In the genomic region with DNA sequence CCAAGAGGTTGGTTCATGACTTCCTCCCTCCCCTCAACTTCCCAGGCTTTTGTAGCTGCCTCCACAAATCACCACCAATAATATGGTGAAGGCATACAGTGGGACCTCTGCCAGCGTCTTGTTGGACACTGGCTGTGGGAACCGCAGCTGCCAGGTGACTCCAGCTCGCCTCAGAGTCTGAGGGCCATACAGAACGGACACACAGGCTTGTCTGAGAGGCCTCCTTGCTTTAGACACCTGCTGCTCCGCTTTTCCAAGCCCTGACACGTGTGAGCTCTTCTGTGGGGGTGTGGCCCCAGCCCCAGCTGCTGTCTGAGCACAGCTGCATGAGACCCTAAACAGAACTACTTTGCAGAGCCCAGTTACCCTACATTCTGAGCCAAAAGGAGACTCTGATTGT, we compare ENCODE assay signal across 11 mouse cellular contexts.
DNase-seq lines count a peak whose midpoint lies in the region; ATAC-seq lines count a peak whose summit lies in the region.
"Had no signal": no experiment of that assay in that cellular context is flagged by ENCODE, and none has a peak within 500 bp of the region (broad histone marks: within the 10 kb centered on the region; RNA-seq: fewer than 3 reads in every experiment).

No protein-coding gene starts in this region.

- 78% methylated on average over 6 of the region's 6 CpGs for WGBS in forebrain, embryonic 10.5 days
- 59% methylated on average over 6 of the region's 6 CpGs for WGBS in forebrain, embryonic 11.5 days
- 70% methylated on average over 6 of the region's 6 CpGs for WGBS in limb, embryonic 10.5 days

- H3K36me3 ChIP-seq in forebrain, embryonic 10.5 days (replicated peaks) = peaks cover 62% of the 10 kb centered on the region
- no peaks in the 10 kb centered on the region for H3K36me3 ChIP-seq in forebrain, embryonic 11.5 days (ENCODE audit: control insufficient read depth, insufficient read depth, low read length)
- peaks cover 40% of the 10 kb centered on the region for H3K36me3 ChIP-seq in limb, embryonic 10.5 days

- ATAC-seq in forebrain, embryonic 11.5 days (replicated peaks; ENCODE audit: low FRiP score) = no peak
- ATAC-seq: inflammation-experienced regulatory T-cells, adult 6 months had no signal

- H3K9ac ChIP-seq in forebrain, embryonic 11.5 days (ENCODE audit: low read length) = no peak overlapping the region
- H3K9ac ChIP-seq: embryonic facial prominence, embryonic 12.5 days had no signal

- H3K9me3 ChIP-seq in forebrain, embryonic 10.5 days = no peaks in the 10 kb centered on the region
- H3K9me3 ChIP-seq in forebrain, embryonic 11.5 days (ENCODE audit: control insufficient read depth, low read length) = no peaks in the 10 kb centered on the region
- H3K9me3 ChIP-seq in limb, embryonic 10.5 days (replicated peaks) = no peaks in the 10 kb centered on the region
- H3K9me3 ChIP-seq: embryonic facial prominence, embryonic 12.5 days had no signal

- no peak for DNase-seq in forebrain, embryonic 10.5 days (ENCODE audit: extremely low spot score, low spot score)
- DNase-seq in forebrain, embryonic 11.5 days (ENCODE audit: low spot score) = no peak
- DNase-seq in right cerebral cortex, postnatal 10 days (ENCODE audit: low spot score in 2 of 2) = peak; percentile 73 to 78
- no peak for DNase-seq in right cerebral cortex, postnatal 36 days (ENCODE audit: low spot score in 2 of 2)
- no peak for DNase-seq in limb, embryonic 10.5 days (ENCODE audit: low spot score)
- DNase-seq in thymus, postnatal 25 days = peak; percentile 65
- no peak for DNase-seq in embryo, embryonic 10 days (ENCODE audit: low spot score)
- no peak for DNase-seq in frontal cortex, postnatal 10 days (ENCODE audit: low spot score in 2 of 2)
- DNase-seq: adrenal gland, adult 2 months had no signal

- no peak overlapping the region for H3K4me3 ChIP-seq in forebrain, embryonic 10.5 days
- H3K4me3 ChIP-seq in forebrain, embryonic 11.5 days (ENCODE audit: low read depth, low read length) = no peak overlapping the region
- no peak overlapping the region for H3K4me3 ChIP-seq in limb, embryonic 10.5 days
- H3K4me3 ChIP-seq: embryonic facial prominence, embryonic 12.5 days had no signal

- peak overlapping the region; percentile 31 for H3K27ac ChIP-seq in forebrain, embryonic 10.5 days
- H3K27ac ChIP-seq in forebrain, embryonic 11.5 days (ENCODE audit: low read depth, low read length) = no peak overlapping the region
- peak overlapping the region; percentile 61 for H3K27ac ChIP-seq in limb, embryonic 10.5 days
- H3K27ac ChIP-seq: embryonic facial prominence, embryonic 12.5 days had no signal

- H3K27me3 ChIP-seq in forebrain, embryonic 10.5 days (ENCODE audit: poor library complexity, severe bottlenecking) = no peaks in the 10 kb centered on the region
- no peaks in the 10 kb centered on the region for H3K27me3 ChIP-seq in forebrain, embryonic 11.5 days (ENCODE audit: control insufficient read depth, insufficient read depth, low read length)
- no peaks in the 10 kb centered on the region for H3K27me3 ChIP-seq in limb, embryonic 10.5 days (ENCODE audit: low read depth, poor library complexity, severe bottlenecking)
- H3K27me3 ChIP-seq: embryonic facial prominence, embryonic 12.5 days had no signal

- H3K4me2 ChIP-seq in forebrain, embryonic 11.5 days (ENCODE audit: low read depth, low read length, severe bottlenecking) = no peak overlapping the region
- H3K4me2 ChIP-seq: embryonic facial prominence, embryonic 12.5 days had no signal

- H3K4me1 ChIP-seq in forebrain, embryonic 10.5 days = peaks cover 14% of the 10 kb centered on the region
- H3K4me1 ChIP-seq in forebrain, embryonic 11.5 days (replicated peaks; ENCODE audit: control insufficient read depth, insufficient read depth, low read length) = peaks cover 2% of the 10 kb centered on the region; the same call in 1 of the 2 replicates
- peaks cover 18% of the 10 kb centered on the region for H3K4me1 ChIP-seq in limb, embryonic 10.5 days

Comparison
In these comparisons a context has a peak if more than half of its experiments do, and no peak if none do; other contexts are left out.
1. DNase-seq: peak in right cerebral cortex, postnatal 10 days (2 of 2) and thymus, postnatal 25 days (single experiment); none in forebrain, embryonic 10.5 days (single experiment), forebrain, embryonic 11.5 days (single experiment), right cerebral cortex, postnatal 36 days (0 of 2), limb, embryonic 10.5 days (single experiment), embryo, embryonic 10 days (single experiment) and frontal cortex, postnatal 10 days (0 of 2).